Mouse (Mus musculus) lung, postnatal 14 days (tissue): Measurements from ENCODE around the gene Dlx3.
A peak's percentile ranks its signal among the peaks of the same experiment; 100 is the strongest.

ENCODE experiments used
- DNase-seq: peaks from one replicate; pipeline ENCODE4 v3.0.0; 2021

Dlx3 gene

GRCm38 (mm10) chr11:95125366-95125948 lies 5.5 kb downstream of the Dlx3 start:
- DNase-seq, result no peak

GRCm38 (mm10) chr11:95126272-95127245 lies 6.6 kb downstream of the Dlx3 start:
- no peak for DNase-seq

GRCm38 (mm10) chr11:95128359-95128758 lies 8.4 kb downstream of the Dlx3 start:
- DNase-seq, result no peak

GRCm38 (mm10) chr11:95130668-95131252 lies 10.8 kb downstream of the Dlx3 start:
- no peak for DNase-seq

GRCm38 (mm10) chr11:95133321-95133720 lies 13.4 kb downstream of the Dlx3 start:
- no peak for DNase-seq

- no peak for DNase-seq
Observed at GRCm38 (mm10) chr11:95137281-95137680, 17.4 kb downstream of the Dlx3 start.

- DNase-seq, result no peak
Observed at GRCm38 (mm10) chr11:95139871-95140270, 20.0 kb downstream of the Dlx3 start.

GRCm38 (mm10) chr11:95142258-95142657 lies 22.3 kb downstream of the Dlx3 start:
- no peak for DNase-seq

- peak; percentile 43 for DNase-seq
Observed at GRCm38 (mm10) chr11:95142980-95143575, 23.2 kb downstream of the Dlx3 start.

GRCm38 (mm10) chr11:95143663-95144062 lies 23.7 kb downstream of the Dlx3 start:
- no peak for DNase-seq

GRCm38 (mm10) chr11:95144091-95144945 lies 24.4 kb downstream of the Dlx3 start:
- DNase-seq, result no peak

GRCm38 (mm10) chr11:95144946-95145483 lies 25.1 kb downstream of the Dlx3 start:
- no peak for DNase-seq

- DNase-seq, result peak; percentile 56
Observed at GRCm38 (mm10) chr11:95145851-95146403, 26.0 kb downstream of the Dlx3 start, which contains the start of gene Dlx4. Gene Dlx4, minus strand, starts transcription at chr11:95146263.

- no peak for DNase-seq
Observed at GRCm38 (mm10) chr11:95148754-95149153, 28.8 kb downstream of the Dlx3 start.

- DNase-seq, result no peak
Observed at GRCm38 (mm10) chr11:95149462-95150268, 29.7 kb downstream of the Dlx3 start.

GRCm38 (mm10) chr11:95150269-95151049 lies 30.5 kb downstream of the Dlx3 start:
- DNase-seq, result peak; percentile 19

GRCm38 (mm10) chr11:95153116-95153515 lies 33.2 kb downstream of the Dlx3 start:
- no peak for DNase-seq

GRCm38 (mm10) chr11:95153681-95154080 lies 33.8 kb downstream of the Dlx3 start:
- DNase-seq, result no peak

- DNase-seq, result no peak
Observed at GRCm38 (mm10) chr11:95155511-95155910, 35.6 kb downstream of the Dlx3 start.

GRCm38 (mm10) chr11:95157356-95157755 lies 37.4 kb downstream of the Dlx3 start:
- DNase-seq, result no peak
